Mouse (Mus musculus): ENCODE measurements at regions not wholly inside any gene's neighbourhood (a gene's known extent, or its start where the extent isn't known, plus 50 kb on each side); places are given as distances from the start of the nearest gene placed in this dataset.

DNA sequence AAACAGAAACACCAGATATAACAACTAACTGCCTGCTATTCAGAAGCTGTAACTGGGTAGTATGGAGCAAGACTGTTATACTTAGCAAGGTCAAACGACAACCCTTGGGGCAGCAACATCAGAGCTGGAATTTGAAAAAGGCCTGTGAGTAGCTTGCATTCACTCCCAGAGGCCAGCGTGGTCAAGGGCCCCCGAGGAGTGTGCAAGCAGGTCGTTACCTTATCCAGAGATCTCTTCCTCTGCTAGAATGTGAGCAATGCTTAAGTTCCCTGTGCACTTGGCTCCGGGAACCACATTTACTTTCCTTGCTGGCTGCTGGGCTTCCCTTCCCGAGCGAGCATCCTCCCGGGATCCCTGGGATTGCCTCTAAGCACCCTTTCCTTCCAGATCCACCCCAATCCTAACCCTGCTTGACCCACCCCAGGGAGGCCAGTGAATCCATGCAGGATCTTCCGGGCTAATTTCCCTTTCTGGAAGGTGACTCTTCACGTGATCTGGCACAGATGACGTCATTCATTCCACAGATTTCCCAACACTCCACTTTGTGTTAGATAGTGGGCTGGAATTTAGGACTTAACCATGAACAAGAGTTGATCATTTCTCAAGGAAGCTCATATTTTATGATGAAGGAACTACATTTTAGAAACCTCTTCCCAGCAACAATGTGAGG lies 112.3 kb upstream of the Tsc22d1 start:
- Histone ChIP-seq H3K36me3 (ENCODE audit: inconsistent target) (no peaks in the 10 kb centered on the region), H3K79me2 (ENCODE audit: inconsistent target) (no peaks in the 10 kb centered on the region), H3K4me3 (ENCODE audit: inconsistent target) (no peak overlapping the region), H3K27ac (no peak overlapping the region)
- 80% methylated on average over 11 of the region's 11 CpGs for WGBS (ENCODE audit: missing documents)

- H3K36me3 ChIP-seq (ENCODE audit: inconsistent target) = no peaks in the 10 kb centered on the region
Measured at GRCm38 (mm10) chr14:76307603-76308002, 107.2 kb upstream of the Tsc22d1 start.

DNA sequence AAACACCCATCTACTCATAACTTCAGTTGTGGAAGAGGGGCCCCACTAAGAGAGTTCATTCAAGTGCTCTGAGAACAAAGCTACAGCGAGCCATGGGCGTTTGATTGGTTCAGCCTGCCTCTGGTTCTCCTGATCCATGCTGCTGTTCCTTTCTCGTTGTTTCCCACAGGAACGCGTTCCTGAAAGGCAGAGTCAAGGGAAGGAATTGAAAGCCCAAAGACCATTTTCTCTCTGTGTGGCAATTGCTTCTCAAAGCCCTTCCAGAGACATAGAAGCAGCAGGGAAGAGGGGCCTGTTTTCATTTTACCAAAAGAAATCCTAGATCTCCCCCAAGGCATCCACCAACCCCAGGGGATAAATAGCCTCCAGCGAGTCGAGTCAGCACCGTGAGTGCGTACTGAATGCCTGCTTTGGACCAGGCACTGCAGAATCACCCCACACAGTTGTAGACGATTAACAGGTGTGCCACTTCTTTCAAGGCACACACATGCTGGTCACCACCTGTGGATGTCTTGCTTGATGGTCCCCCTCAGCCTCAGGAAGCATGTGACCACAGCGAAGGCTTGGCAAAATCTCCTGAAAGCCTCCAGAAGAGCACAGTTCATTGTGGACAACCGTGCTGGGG lies 106.5 kb upstream of the Tsc22d1 start:
- Histone ChIP-seq H3K79me2 (ENCODE audit: inconsistent target) (no peaks in the 10 kb centered on the region), H3K27ac (no peak overlapping the region)
- 65% methylated on average over 12 of the region's 12 CpGs for WGBS (ENCODE audit: missing documents)

More at GRCm38 (mm10) chr14:76307603-76308002, 107.2 kb upstream of the Tsc22d1 start:
- no peaks in the 10 kb centered on the region for H3K79me2 ChIP-seq (ENCODE audit: inconsistent target)
- WGBS (ENCODE audit: missing documents) = 92% methylated on average over 2 of the region's 2 CpGs
- no peak overlapping the region for H3K4me3 ChIP-seq (ENCODE audit: inconsistent target)
- no peak overlapping the region for H3K27ac ChIP-seq

GRCm38 (mm10) chr14:76309606-76310005 lies 105.2 kb upstream of the Tsc22d1 start:
- WGBS (ENCODE audit: missing documents) = 87% methylated on average over 4 of the region's 4 CpGs
- Histone ChIP-seq H3K27ac (no peak overlapping the region), H3K4me3 (ENCODE audit: inconsistent target) (no peak overlapping the region), H3K79me2 (ENCODE audit: inconsistent target) (no peaks in the 10 kb centered on the region), H3K36me3 (ENCODE audit: inconsistent target) (no peaks in the 10 kb centered on the region)

More for the DNA sequence above, 106.5 kb upstream of the Tsc22d1 start:
- Histone ChIP-seq H3K36me3 (ENCODE audit: inconsistent target) (no peaks in the 10 kb centered on the region), H3K4me3 (ENCODE audit: inconsistent target) (no peak overlapping the region)

DNA sequence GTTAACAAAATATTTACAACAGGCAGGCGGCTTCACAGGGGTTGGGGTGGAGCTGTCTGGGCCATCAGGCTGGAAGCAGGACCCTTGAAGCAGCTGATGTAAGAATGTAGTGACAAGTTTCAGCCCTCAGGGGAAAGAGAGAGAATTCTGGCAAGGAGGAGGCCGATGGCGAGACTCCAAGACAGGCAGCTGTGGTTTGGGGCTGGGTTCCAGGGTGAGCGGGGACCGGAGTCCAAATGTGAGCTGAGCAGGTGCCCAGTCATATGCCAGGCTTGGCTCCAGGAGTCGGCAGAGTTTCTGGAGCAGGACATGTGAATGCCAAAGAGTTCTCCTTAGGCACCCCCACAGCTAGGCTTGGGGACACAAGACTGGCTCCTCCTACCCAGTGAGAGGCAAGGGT lies 104.5 kb upstream of the Tsc22d1 start:
- Histone ChIP-seq H3K27ac (no peak overlapping the region), H3K4me3 (ENCODE audit: inconsistent target) (no peak overlapping the region), H3K36me3 (ENCODE audit: inconsistent target) (no peaks in the 10 kb centered on the region), H3K79me2 (ENCODE audit: inconsistent target) (no peaks in the 10 kb centered on the region)
- 29% methylated on average over 6 of the region's 6 CpGs for WGBS (ENCODE audit: missing documents)

- no peak overlapping the region for H3K4me3 ChIP-seq (ENCODE audit: inconsistent target)
- 89% methylated on average over 12 of the region's 14 CpGs for WGBS (ENCODE audit: missing documents)
- no peaks in the 10 kb centered on the region for H3K36me3 ChIP-seq (ENCODE audit: inconsistent target)
- H3K27ac ChIP-seq = no peak overlapping the region
- no peaks in the 10 kb centered on the region for H3K79me2 ChIP-seq (ENCODE audit: inconsistent target)
Measured at GRCm38 (mm10) chr14:76313424-76314190, 101.2 kb upstream of the Tsc22d1 start.

GRCm38 (mm10) chr14:76318438-76318837 lies 96.3 kb upstream of the Tsc22d1 start:
- 88% methylated on average over 5 of the region's 5 CpGs for WGBS (ENCODE audit: missing documents)
- Histone ChIP-seq H3K79me2 (ENCODE audit: inconsistent target) (no peaks in the 10 kb centered on the region), H3K27ac (no peak overlapping the region), H3K4me3 (ENCODE audit: inconsistent target) (no peak overlapping the region), H3K36me3 (ENCODE audit: inconsistent target) (no peaks in the 10 kb centered on the region)

- no peaks in the 10 kb centered on the region for H3K36me3 ChIP-seq (ENCODE audit: inconsistent target)
- H3K27ac ChIP-seq = no peak overlapping the region
- 73% methylated on average over 1 of the region's 1 CpGs for WGBS (ENCODE audit: missing documents)
- no peak overlapping the region for H3K4me3 ChIP-seq (ENCODE audit: inconsistent target)
- H3K79me2 ChIP-seq (ENCODE audit: inconsistent target) = no peaks in the 10 kb centered on the region
Measured at GRCm38 (mm10) chr14:76324246-76324645, 90.5 kb upstream of the Tsc22d1 start.

GRCm38 (mm10) chr14:76329983-76330382 lies 84.8 kb upstream of the Tsc22d1 start:
- WGBS (ENCODE audit: missing documents) = 17% methylated on average over 5 of the region's 5 CpGs
- no peaks in the 10 kb centered on the region for H3K36me3 ChIP-seq (ENCODE audit: inconsistent target)
- H3K4me3 ChIP-seq (ENCODE audit: inconsistent target) = no peak overlapping the region
- H3K27ac ChIP-seq = no peak overlapping the region
- H3K79me2 ChIP-seq (ENCODE audit: inconsistent target) = no peaks in the 10 kb centered on the region

DNA sequence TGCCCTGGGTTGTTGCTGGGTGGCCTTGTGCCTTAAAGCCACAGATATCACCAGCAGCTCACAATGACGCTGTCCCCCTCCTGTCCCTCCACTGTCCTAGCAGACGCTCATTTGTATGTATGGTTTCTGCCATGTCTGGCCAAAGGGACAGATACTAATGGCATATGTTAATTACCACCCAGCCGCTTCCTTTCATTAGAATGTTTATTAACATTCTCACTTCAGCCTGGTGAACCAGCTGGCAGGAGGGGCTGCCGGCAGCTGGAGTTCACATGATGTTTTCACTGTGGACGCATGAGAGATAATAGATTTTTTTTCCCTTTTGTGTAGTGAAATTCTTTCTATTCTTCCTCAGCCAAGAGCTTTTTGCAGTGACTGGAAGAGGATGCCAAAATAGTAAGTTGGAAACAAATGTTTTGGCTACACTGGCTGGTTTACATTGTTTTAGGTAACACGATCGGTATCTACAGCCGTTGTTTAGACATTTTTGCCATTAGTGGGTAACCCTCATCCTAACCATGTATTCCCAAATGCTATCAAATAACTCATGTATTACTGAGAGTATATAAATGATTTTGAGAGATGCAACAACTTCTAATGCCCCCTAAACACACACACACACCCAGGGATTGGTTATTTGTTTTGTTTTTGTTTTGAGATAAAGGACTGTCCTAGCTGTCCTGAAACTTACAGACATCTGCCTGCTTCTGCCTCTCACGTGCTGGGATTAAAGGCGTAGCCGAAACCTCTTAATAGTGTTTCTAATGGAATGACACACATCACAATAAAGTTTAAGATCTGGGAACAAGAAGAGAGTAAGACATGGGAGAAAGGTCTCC lies 83.0 kb upstream of the Tsc22d1 start:
- WGBS (ENCODE audit: missing documents) = 94% methylated on average over 11 of the region's 11 CpGs
- no peak overlapping the region for H3K27ac ChIP-seq
- no peaks in the 10 kb centered on the region for H3K79me2 ChIP-seq (ENCODE audit: inconsistent target)
- no peak overlapping the region for H3K4me3 ChIP-seq (ENCODE audit: inconsistent target)
- no peaks in the 10 kb centered on the region for H3K36me3 ChIP-seq (ENCODE audit: inconsistent target)

- H3K36me3 ChIP-seq (ENCODE audit: inconsistent target) = no peaks in the 10 kb centered on the region
- no peak overlapping the region for H3K4me3 ChIP-seq (ENCODE audit: inconsistent target)
- WGBS (ENCODE audit: missing documents) = 79% methylated on average over 10 of the region's 10 CpGs
- H3K79me2 ChIP-seq (ENCODE audit: inconsistent target) = no peaks in the 10 kb centered on the region
- no peak overlapping the region for H3K27ac ChIP-seq
Measured at GRCm38 (mm10) chr14:76332336-76332703, 82.4 kb upstream of the Tsc22d1 start.

DNA sequence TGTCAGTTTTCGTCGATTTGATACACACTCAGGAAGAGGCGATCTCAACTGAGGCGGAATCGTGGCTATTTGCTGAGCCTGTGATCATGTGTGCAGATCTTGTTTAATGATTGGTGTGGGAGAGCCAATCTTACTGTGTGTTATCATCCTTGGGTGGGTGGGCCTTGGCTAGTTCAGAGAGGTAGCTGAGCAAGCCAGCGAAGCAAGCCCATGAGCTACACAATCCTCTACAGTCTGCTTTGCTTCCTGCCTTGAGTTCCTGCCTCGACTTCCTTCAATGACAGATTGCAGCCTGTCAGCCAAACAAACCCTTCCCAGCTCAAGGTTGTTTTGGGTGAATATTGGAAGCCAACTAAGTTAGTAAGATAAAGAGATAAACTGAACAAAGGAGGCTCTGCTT lies 74.0 kb upstream of the Tsc22d1 start:
- 89% methylated on average over 7 of the region's 7 CpGs for WGBS (ENCODE audit: missing documents)
- Histone ChIP-seq H3K4me3 (ENCODE audit: inconsistent target) (no peak overlapping the region), H3K79me2 (ENCODE audit: inconsistent target) (no peaks in the 10 kb centered on the region), H3K27ac (no peak overlapping the region), H3K36me3 (ENCODE audit: inconsistent target) (no peaks in the 10 kb centered on the region)

GRCm38 (mm10) chr14:76341226-76341625 lies 73.5 kb upstream of the Tsc22d1 start:
- H3K27ac ChIP-seq = no peak overlapping the region
- no peaks in the 10 kb centered on the region for H3K36me3 ChIP-seq (ENCODE audit: inconsistent target)
- WGBS (ENCODE audit: missing documents) = 92% methylated on average over 10 of the region's 10 CpGs
- H3K4me3 ChIP-seq (ENCODE audit: inconsistent target) = no peak overlapping the region
- no peaks in the 10 kb centered on the region for H3K79me2 ChIP-seq (ENCODE audit: inconsistent target)

DNA sequence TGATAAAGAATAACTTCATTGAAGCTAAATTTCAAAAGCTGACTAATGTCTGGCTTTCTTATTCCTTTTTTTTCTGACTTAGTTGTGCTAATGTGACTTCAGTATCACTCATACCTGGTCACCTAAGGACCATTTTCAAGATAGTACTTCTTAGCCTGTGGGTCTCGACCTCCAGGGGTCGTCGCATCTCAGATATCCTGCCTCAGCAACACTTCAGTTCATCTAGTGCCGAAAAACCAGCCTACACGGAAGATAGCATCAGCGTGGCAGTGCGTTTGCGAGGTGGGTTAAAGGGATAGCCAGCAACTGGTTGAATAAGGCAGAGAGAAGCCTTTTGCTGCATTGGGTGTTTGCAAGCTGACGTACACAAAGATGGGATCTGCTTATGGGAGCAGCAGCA lies 62.9 kb upstream of the Tsc22d1 start:
- H3K36me3 ChIP-seq (ENCODE audit: inconsistent target) = no peaks in the 10 kb centered on the region
- no peak overlapping the region for H3K27ac ChIP-seq
- no peaks in the 10 kb centered on the region for H3K79me2 ChIP-seq (ENCODE audit: inconsistent target)
- H3K4me3 ChIP-seq (ENCODE audit: inconsistent target) = no peak overlapping the region
- WGBS (ENCODE audit: missing documents) = 89% methylated on average over 9 of the region's 9 CpGs
